Mouse (Mus musculus) hindbrain, embryonic 16.5 days (tissue): Measurements from ENCODE around the gene Hecw2. TPM values are rescaled to one million over a fixed set of nuclear protein-coding genes. Genes with fewer than 3 reads are reported as not detected.
A peak's percentile ranks its signal among the peaks of the same experiment; 100 is the strongest.

Source experiments
- ATAC-seq: fragments of 200-750 bp; cut with Nextera tagmentation; 2 replicates; pipeline ENCODE4 v1.8.0; 2017; ENCODE audit warnings: moderate TSS enrichment, moderate library complexity
- H3K27ac ChIP-seq: fragments of 300-500 bp; sonication (generic); 2 replicates; pipeline ENCODE4 v1.5.1; 2014; ENCODE audit warnings: low read depth, mild to moderate bottlenecking, control low read depth, low read length, moderate library complexity
- H3K27me3 ChIP-seq: fragments of 300-500 bp; sonication (generic); replicated peaks from 2 replicates; pipeline ENCODE4 v1.6.1; 2014; ENCODE audit warnings: low read length; ENCODE audit not compliant: control insufficient read depth, insufficient read depth
- H3K36me3 ChIP-seq: fragments of 300-500 bp; sonication (generic); 2 replicates; pipeline ENCODE4 v1.6.1; 2014; ENCODE audit warnings: mild to moderate bottlenecking, low read length, moderate library complexity, mixed read lengths; ENCODE audit not compliant: control insufficient read depth, insufficient read depth
- H3K4me1 ChIP-seq: fragments of 300-500 bp; sonication (generic); 2 replicates; pipeline ENCODE4 v1.6.1; 2014; ENCODE audit warnings: low read depth, low read length; ENCODE audit not compliant: control insufficient read depth, insufficient read depth
- H3K4me2 ChIP-seq: fragments of 300-500 bp; sonication (generic); 2 replicates; pipeline ENCODE4 v1.6.1; 2014; ENCODE audit warnings: mild to moderate bottlenecking, low read length, control low read depth, moderate library complexity
- H3K4me3 ChIP-seq: fragments of 300-500 bp; sonication (generic); 2 replicates; pipeline ENCODE4 v1.5.1; 2014; ENCODE audit warnings: mild to moderate bottlenecking, low read length, control low read depth, moderate library complexity
- H3K9ac ChIP-seq: fragments of 300-500 bp; sonication (generic); 2 replicates; pipeline ENCODE4 v1.6.1; 2014; ENCODE audit warnings: low read depth, mild to moderate bottlenecking, control low read depth, low read length, moderate library complexity
- H3K9me3 ChIP-seq: fragments of 300-500 bp; sonication (generic); 2 replicates; pipeline ENCODE4 v1.6.1; 2014; ENCODE audit warnings: mild to moderate bottlenecking, low read length, moderate library complexity; ENCODE audit not compliant: control insufficient read depth
- WGBS: fragments of 180-500 bp; shearing (Covaris S2); extraction: QIAGEN DNeasy Blood & Tissue Kit; methylation state at CpG from one replicate; pipeline ENCODE4 v1.1.7; 2014; 5-methylcytosine and 5-hydroxymethylcytosine counted together
- polyA plus RNA-seq: library from polyadenylated mRNA; unstranded; fragments of >200 nt; fragmentation: Nextera tagmentation; extraction: Ambion mirVana; gene quantifications from 2 replicates; pipeline ENCODE4 v1.2.1, GENCODE M21; 2015

Gene Hecw2
- polyA plus RNA-seq, 1 experiment from 2014 or later = 8.0 TPM

DNA sequence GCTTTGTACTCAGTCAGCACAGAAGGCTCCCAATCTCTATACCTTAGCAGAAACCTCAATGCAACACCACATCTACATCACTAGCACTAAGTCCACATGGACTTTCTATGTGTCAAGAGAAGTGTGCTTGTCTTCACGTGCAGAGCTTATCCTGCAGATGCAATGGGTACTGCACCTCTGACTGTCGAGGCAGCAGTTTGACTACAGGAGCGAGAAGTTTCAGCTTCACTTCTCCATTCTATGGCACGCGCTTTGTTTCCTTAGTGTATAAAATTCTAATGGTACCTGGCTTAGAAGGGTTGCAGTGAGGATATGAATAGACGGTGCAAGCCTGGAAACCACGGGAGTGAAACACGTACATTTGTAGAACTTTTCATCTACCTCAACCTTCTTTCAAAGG, 218.9 kb downstream of the Hecw2 start:
- WGBS = 94% methylated on average over 8 of the region's 8 CpGs
- Histone ChIP-seq H3K27ac (no peak overlapping the region), H3K4me3 (no peak overlapping the region), H3K36me3 (no peaks in the 10 kb centered on the region), H3K9me3 (no peaks in the 10 kb centered on the region), H3K27me3 (no peaks in the 10 kb centered on the region), H3K9ac (no peak overlapping the region), H3K4me1 (no peaks in the 10 kb centered on the region), H3K4me2 (no peak overlapping the region)
- no peak for ATAC-seq

DNA sequence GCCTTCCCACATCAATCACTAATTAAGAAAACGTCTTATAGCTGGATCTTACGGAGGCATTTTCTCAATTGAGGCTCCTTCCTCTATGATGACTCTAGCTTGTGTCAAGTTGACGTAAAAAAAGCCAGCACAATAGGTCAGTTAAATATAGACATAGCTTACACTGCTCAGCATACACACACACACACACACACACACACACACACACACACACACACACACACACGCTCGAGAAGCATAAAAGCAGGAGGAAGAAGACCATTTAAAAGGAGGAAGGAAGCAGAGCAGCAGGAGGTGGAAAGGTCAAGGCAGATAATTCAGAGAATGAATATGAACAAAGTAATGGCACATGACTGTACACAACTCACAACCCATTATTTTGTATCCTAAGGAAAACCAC, 220.0 kb downstream of the Hecw2 start:
- H3K4me3 ChIP-seq = no peak overlapping the region
- WGBS = 70% methylated on average over 5 of the region's 5 CpGs
- no peaks in the 10 kb centered on the region for H3K4me1 ChIP-seq
- H3K27me3 ChIP-seq = no peaks in the 10 kb centered on the region
- no peak overlapping the region for H3K4me2 ChIP-seq
- H3K27ac ChIP-seq = no peak overlapping the region
- ATAC-seq = no peak
- no peaks in the 10 kb centered on the region for H3K9me3 ChIP-seq
- H3K9ac ChIP-seq = no peak overlapping the region
- no peaks in the 10 kb centered on the region for H3K36me3 ChIP-seq

DNA sequence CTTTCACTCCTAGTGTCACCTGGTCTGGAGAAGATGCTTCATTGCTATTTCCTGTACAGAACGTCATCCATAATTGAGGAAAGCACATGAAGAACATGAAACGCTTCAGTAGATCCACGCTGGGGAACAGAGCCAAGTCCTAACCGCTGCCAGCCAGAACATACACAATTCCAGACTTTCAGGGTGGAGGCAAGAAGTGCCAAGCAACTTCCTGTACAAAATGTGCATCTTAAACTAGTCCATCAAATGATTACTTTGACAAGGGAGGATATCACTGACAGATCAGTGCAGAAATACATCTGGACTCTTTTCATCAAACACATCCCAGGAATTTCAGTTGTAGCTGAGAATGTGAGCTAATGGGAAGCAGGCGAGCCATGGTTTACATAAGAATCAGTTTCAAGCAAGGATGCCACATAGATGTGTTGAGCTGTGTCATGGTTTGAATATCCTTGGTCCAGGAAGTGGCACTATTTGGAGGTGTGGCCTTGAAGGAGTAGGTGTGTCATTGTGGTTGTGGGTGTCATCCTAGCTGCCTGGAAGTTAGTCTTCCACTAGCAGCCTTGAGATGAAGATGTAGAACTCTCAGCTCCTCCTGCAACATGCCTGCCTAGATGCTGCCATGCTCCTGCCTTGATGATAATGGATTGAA, 224.5 kb downstream of the Hecw2 start:
- H3K9me3 ChIP-seq = no peaks in the 10 kb centered on the region
- H3K4me3 ChIP-seq = no peak overlapping the region
- no peaks in the 10 kb centered on the region for H3K4me1 ChIP-seq
- WGBS = 82% methylated on average over 5 of the region's 5 CpGs
- no peaks in the 10 kb centered on the region for H3K27me3 ChIP-seq
- H3K9ac ChIP-seq = no peak overlapping the region
- H3K4me2 ChIP-seq = no peak overlapping the region
- H3K27ac ChIP-seq = no peak overlapping the region
- H3K36me3 ChIP-seq = no peaks in the 10 kb centered on the region
- ATAC-seq = no peak

DNA sequence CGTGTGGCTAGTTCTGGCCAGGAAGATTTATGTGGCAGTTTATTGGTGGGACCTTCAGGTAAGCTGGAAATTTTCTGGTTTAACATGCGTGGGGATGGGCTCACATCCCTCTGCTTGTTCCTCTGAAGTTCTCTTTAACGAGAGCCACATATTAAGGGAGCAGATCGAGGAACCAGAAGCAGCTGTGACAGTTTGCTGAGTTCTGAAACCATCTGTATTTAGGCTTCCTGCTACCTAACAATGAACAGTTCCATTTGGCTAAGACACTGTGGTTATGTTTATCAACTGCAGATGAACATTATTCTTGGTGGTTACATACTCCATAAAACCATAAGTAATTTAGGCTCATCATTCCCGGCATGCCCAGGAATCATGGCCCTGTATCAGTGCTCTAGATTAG, 242.6 kb downstream of the Hecw2 start:
- Histone ChIP-seq H3K9me3 (no peaks in the 10 kb centered on the region), H3K4me2 (no peak overlapping the region), H3K27ac (no peak overlapping the region), H3K36me3 (no peaks in the 10 kb centered on the region), H3K9ac (no peak overlapping the region), H3K27me3 (no peaks in the 10 kb centered on the region), H3K4me1 (no peaks in the 10 kb centered on the region), H3K4me3 (no peak overlapping the region)
- WGBS = 91% methylated on average over 5 of the region's 5 CpGs
- no peak for ATAC-seq

DNA sequence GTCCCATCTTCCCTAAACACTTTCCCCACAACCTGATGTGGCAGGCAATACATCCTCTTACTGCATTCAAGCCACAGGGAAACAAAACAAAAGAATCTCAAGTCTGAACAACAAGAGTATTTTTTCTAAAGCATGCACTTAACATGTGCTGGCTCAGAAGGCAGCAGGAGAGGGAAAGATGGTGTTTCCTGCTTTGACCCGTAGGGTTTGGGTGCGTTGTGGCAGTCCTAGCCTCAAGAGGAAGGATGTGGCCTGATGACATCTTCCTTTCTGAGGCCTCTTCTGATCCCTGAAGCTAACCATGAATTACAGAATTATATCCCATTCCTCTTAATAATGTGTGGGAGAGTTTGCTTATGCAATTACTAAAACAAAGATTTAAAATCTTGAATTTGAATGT, 249.2 kb downstream of the Hecw2 start:
- Histone ChIP-seq H3K27me3 (no peaks in the 10 kb centered on the region), H3K4me2 (no peak overlapping the region), H3K27ac (no peak overlapping the region), H3K9ac (no peak overlapping the region), H3K4me3 (no peak overlapping the region), H3K9me3 (no peaks in the 10 kb centered on the region), H3K36me3 (no peaks in the 10 kb centered on the region), H3K4me1 (no peaks in the 10 kb centered on the region)
- 90% methylated on average over 2 of the region's 2 CpGs for WGBS
- ATAC-seq = no peak

DNA sequence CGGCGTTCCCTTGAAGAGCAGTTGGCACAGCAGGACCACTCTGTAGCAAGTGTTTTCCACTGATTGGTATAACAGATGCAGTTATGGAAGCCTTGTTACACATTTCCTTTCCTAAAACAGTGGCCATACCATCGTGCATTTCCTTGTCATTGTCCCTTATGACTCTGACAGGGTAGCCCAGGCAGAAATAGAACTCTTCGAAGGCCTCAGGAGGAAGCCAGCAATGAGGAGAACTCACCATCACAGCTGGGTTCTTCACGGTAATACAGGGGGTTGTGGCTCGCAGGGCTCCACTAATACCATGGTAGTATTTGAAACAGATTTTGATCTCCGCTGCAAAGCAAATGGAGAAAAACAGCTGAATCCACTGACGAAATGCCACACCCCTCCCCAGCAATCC, 252.5 kb downstream of the Hecw2 start:
- Histone ChIP-seq H3K4me1 (peaks cover 4% of the 10 kb centered on the region; the same call in 1 of the 2 replicates), H3K36me3 (no peaks in the 10 kb centered on the region), H3K4me3 (no peak overlapping the region), H3K4me2 (no peak overlapping the region), H3K9ac (no peak overlapping the region), H3K27me3 (no peaks in the 10 kb centered on the region), H3K27ac (no peak overlapping the region), H3K9me3 (no peaks in the 10 kb centered on the region)
- no peak for ATAC-seq
- WGBS = 83% methylated on average over 8 of the region's 8 CpGs

DNA sequence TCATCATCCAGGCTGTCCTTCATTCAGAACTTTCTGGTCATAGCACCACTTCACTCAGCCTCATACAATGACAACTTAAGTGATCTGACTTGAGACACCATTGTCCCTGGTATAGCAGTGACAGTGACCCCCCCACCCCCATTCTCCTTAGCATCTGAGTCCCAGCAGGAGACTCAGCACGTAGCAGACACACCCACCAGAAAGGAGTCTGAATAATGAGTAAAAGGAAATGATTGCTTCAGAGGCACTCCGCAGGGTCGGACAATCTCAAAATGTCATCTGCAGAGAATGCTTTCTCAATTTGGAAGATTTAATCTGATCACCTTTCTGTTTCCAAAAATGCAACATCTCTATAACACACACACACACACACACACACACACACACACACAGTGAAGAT, 253.4 kb downstream of the Hecw2 start:
- Histone ChIP-seq H3K27ac (no peak overlapping the region), H3K4me2 (no peak overlapping the region), H3K9me3 (no peaks in the 10 kb centered on the region), H3K36me3 (no peaks in the 10 kb centered on the region), H3K4me1 (peaks cover 4% of the 10 kb centered on the region; the same call in 1 of the 2 replicates), H3K4me3 (no peak overlapping the region), H3K9ac (no peak overlapping the region), H3K27me3 (no peaks in the 10 kb centered on the region)
- ATAC-seq = no peak
- 33% methylated on average over 3 of the region's 3 CpGs for WGBS

DNA sequence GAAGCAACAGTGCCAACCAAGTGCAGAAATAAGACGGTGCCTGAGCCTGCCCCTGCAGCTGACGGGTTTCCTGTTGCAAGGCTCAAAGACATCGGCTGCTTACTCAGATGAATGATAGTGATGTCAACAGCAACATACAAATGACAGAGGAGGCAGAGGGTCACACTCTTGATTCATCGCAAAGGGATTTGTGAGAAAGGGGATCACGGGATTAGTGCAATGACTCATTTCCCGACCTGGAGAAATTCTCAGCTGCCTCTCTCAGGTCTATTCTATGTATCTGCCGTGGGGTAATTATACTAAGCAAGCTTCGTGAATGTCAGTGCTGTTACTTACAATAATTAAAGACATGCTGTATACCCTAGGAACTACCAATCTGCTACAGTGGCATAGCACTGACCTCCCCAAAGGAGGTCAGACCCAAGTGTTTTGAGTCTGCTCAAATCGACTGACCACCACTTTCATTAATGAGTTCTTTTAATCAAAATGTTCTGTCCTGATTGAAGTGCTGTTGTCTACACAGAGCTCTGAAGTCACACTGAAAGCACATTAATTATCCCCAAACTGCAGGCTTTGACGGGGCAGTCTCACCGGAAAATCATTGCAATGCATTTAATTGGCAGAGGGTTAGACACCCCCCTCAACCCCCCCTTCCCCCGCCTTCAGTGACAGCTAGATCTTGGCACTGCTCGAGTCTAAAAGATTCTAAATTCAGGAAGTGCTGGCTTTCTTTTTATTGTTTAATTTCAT, 254.5 kb downstream of the Hecw2 start:
- 22% methylated on average over 13 of the region's 13 CpGs for WGBS
- Histone ChIP-seq H3K4me1 (peaks cover 4% of the 10 kb centered on the region; the same call in 1 of the 2 replicates), H3K36me3 (no peaks in the 10 kb centered on the region), H3K9me3 (no peaks in the 10 kb centered on the region), H3K27me3 (no peaks in the 10 kb centered on the region), H3K27ac (no peak overlapping the region), H3K4me3 (no peak overlapping the region), H3K9ac (0 out of 2 replicates have a peak overlapping the region, but pooled peaks have one; percentile 29), H3K4me2 (0 out of 2 replicates have a peak overlapping the region, but pooled peaks have one; percentile 25)
- ATAC-seq = peak; percentile 72

DNA sequence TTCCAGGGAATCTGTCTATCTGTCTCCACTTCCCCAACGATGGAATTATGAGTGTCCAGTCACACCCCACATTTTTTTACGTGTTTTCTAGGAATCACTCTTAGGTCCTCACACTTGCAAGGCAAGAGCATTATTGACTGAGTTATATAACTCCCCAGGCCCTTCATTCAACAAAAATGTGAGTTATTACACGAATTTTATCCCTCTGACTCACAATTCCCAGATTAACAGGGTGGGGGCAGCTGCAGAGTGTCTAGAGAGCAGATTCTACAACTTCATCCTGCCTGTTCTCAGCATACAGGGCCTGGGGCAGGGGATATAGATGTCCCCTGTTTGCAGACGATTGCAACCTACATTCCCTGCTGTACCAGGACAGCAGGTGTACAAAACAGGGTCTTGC, 255.7 kb downstream of the Hecw2 start:
- no peak overlapping the region for H3K4me2 ChIP-seq
- H3K27me3 ChIP-seq = no peaks in the 10 kb centered on the region
- H3K4me1 ChIP-seq = peaks cover 4% of the 10 kb centered on the region; the same call in 1 of the 2 replicates
- WGBS = 79% methylated on average over 4 of the region's 4 CpGs
- no peaks in the 10 kb centered on the region for H3K9me3 ChIP-seq
- no peak overlapping the region for H3K9ac ChIP-seq
- no peak for ATAC-seq
- H3K36me3 ChIP-seq = no peaks in the 10 kb centered on the region
- H3K4me3 ChIP-seq = no peak overlapping the region
- no peak overlapping the region for H3K27ac ChIP-seq
